Mouse (Mus musculus): ENCODE measurements around the gene Lrit2. TPM values are rescaled to one million over a fixed set of nuclear protein-coding genes. Genes with fewer than 3 reads are reported as not detected.

The Lrit2 gene
- polyA plus RNA-seq (2012; rRNA removed), result not detected in 2 replicates

GRCm38 (mm10) chr14:37067629-37068028 is at the start of gene Lrit2:
Lrit2 (plus strand) TSS chr14:37067929.
- H3K4me3 ChIP-seq (replicated peaks; ENCODE audit: extremely low read depth, low read depth, low read length), result no peak within 1 kb of the TSS
- no peaks in the 10 kb centered on the region for H3K4me1 ChIP-seq (ENCODE audit: control insufficient read depth, insufficient read depth, low read length)
- TF ChIP-seq POLR2A (IDR thresholded peaks at IDR 0.05; ENCODE audit: borderline replicate concordance, extremely low read depth, low read depth, low read length), result no peak
- no peak for TF ChIP-seq CTCF (IDR thresholded peaks at IDR 0.05; ENCODE audit: insufficient read depth, low read length)
- WGBS, result 67% methylated on average over 5 of the region's 5 CpGs
- DNase-seq, result no peak

- Histone ChIP-seq H3K4me3 (replicated peaks; ENCODE audit: extremely low read depth, low read depth, low read length) (no peak overlapping the region), H3K4me1 (ENCODE audit: control insufficient read depth, insufficient read depth, low read length) (no peaks in the 10 kb centered on the region)
- 68% methylated on average over 4 of the region's 4 CpGs for WGBS
- TF ChIP-seq CTCF (IDR thresholded peaks at IDR 0.05; ENCODE audit: insufficient read depth, low read length), result no peak
- TF ChIP-seq POLR2A (IDR thresholded peaks at IDR 0.05; ENCODE audit: borderline replicate concordance, extremely low read depth, low read depth, low read length), result no peak
- no peak for DNase-seq
These were observed 40.3 kb upstream of the Lrit2 start for GRCm38 (mm10) chr14:37027248-37027933.

DNA sequence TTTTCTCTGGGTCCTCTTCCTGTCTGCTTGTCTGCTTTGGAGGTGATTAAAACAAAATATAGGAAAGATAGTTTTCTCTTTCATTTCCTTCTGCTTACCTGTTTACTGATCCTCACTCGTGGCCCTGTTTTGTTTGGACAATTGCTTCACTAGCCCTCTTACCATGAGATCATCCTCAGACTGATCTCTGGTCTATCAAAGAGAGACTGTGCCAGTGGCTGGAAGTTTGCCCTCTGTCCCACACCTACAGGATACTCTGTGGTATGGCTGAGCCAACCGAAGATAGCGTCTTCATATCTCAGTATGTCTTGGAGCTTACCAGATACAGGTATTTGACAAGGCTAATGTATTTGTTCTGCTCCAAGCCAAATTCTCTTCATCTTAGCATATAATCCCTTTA is 39.8 kb upstream of the Lrit2 start:
- Histone ChIP-seq H3K4me1 (ENCODE audit: control insufficient read depth, insufficient read depth, low read length) (no peaks in the 10 kb centered on the region; the same call in 1 of the 2 replicates), H3K4me3 (replicated peaks; ENCODE audit: extremely low read depth, low read depth, low read length) (no peak overlapping the region)
- TF ChIP-seq CTCF (IDR thresholded peaks at IDR 0.05; ENCODE audit: insufficient read depth, low read length) (no peak), POLR2A (IDR thresholded peaks at IDR 0.05; ENCODE audit: borderline replicate concordance, extremely low read depth, low read depth, low read length) (no peak)
- WGBS, result 84% methylated on average over 3 of the region's 3 CpGs
- no peak for DNase-seq

GRCm38 (mm10) chr14:37028555-37028954 is 39.2 kb upstream of the Lrit2 start:
- DNase-seq, result no peak
- H3K4me3 ChIP-seq (replicated peaks; ENCODE audit: extremely low read depth, low read depth, low read length), result no peak overlapping the region
- WGBS, result 73% methylated on average over 3 of the region's 3 CpGs
- TF ChIP-seq CTCF (IDR thresholded peaks at IDR 0.05; ENCODE audit: insufficient read depth, low read length) (no peak), POLR2A (IDR thresholded peaks at IDR 0.05; ENCODE audit: borderline replicate concordance, extremely low read depth, low read depth, low read length) (no peak)
- no peaks in the 10 kb centered on the region; the same call in 1 of the 2 replicates for H3K4me1 ChIP-seq (ENCODE audit: control insufficient read depth, insufficient read depth, low read length)

DNA sequence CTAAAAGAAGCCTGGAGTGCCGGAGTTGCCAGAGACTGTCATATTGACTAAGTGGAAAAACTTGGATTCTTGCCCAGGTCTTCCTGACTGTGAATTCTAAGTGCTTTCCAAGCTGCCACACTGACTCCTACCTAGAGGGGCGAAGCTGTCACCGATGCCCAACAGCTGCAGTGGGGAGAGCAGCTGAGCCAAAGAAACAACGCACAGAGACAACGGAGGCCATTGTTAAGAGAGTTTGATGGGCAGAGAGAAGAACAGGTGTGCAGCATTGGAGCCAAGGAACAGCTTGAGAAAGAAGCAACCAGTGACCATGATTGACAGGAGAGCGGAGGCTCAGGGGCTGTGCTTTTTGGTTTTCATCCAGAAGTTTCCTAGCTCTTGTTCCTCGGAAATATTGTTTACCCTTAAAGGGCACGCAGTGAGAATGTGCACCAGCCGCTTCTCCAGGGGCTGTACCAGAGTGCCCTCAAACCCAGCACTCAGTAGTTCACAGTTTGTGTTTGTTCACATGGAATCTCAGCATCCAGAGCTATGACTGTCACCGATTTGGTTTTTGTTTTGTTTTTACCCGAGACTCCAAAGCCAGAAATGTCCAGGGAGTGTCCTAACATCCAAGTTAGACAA is 35.1 kb upstream of the Lrit2 start:
- 36% methylated on average over 11 of the region's 11 CpGs for WGBS
- H3K4me1 ChIP-seq (ENCODE audit: control insufficient read depth, insufficient read depth, low read length), result no peaks in the 10 kb centered on the region; the same call in 1 of the 2 replicates
- DNase-seq, result no peak
- H3K4me3 ChIP-seq (replicated peaks; ENCODE audit: extremely low read depth, low read depth, low read length), result no peak overlapping the region
- TF ChIP-seq POLR2A (IDR thresholded peaks at IDR 0.05; ENCODE audit: borderline replicate concordance, extremely low read depth, low read depth, low read length) (no peak), CTCF (IDR thresholded peaks at IDR 0.05; ENCODE audit: insufficient read depth, low read length) (no peak)

GRCm38 (mm10) chr14:37033241-37033640 is 34.5 kb upstream of the Lrit2 start:
- TF ChIP-seq CTCF (IDR thresholded peaks at IDR 0.05; ENCODE audit: insufficient read depth, low read length) (peak; percentile 99), POLR2A (IDR thresholded peaks at IDR 0.05; ENCODE audit: borderline replicate concordance, extremely low read depth, low read depth, low read length) (no peak)
- no peaks in the 10 kb centered on the region; the same call in 1 of the 2 replicates for H3K4me1 ChIP-seq (ENCODE audit: control insufficient read depth, insufficient read depth, low read length)
- 12% methylated on average over 7 of the region's 7 CpGs for WGBS
- H3K4me3 ChIP-seq (replicated peaks; ENCODE audit: extremely low read depth, low read depth, low read length), result peak overlapping the region; percentile 20
- peak; percentile 68 for DNase-seq

GRCm38 (mm10) chr14:37034432-37034831 is 33.3 kb upstream of the Lrit2 start:
- Histone ChIP-seq H3K4me3 (replicated peaks; ENCODE audit: extremely low read depth, low read depth, low read length) (no peak overlapping the region), H3K4me1 (ENCODE audit: control insufficient read depth, insufficient read depth, low read length) (no peaks in the 10 kb centered on the region; the same call in 1 of the 2 replicates)
- WGBS, result 46% methylated on average over 5 of the region's 5 CpGs
- no peak for TF ChIP-seq CTCF (IDR thresholded peaks at IDR 0.05; ENCODE audit: insufficient read depth, low read length)
- TF ChIP-seq POLR2A (IDR thresholded peaks at IDR 0.05; ENCODE audit: borderline replicate concordance, extremely low read depth, low read depth, low read length), result no peak
- no peak for DNase-seq

- 50% methylated on average over 1 of the region's 1 CpGs for WGBS
- H3K4me1 ChIP-seq (ENCODE audit: control insufficient read depth, insufficient read depth, low read length), result no peaks in the 10 kb centered on the region
- DNase-seq, result no peak
- no peak within 1 kb of the TSS for H3K4me3 ChIP-seq (replicated peaks; ENCODE audit: extremely low read depth, low read depth, low read length)
- TF ChIP-seq CTCF (IDR thresholded peaks at IDR 0.05; ENCODE audit: insufficient read depth, low read length) (no peak), POLR2A (IDR thresholded peaks at IDR 0.05; ENCODE audit: borderline replicate concordance, extremely low read depth, low read depth, low read length) (no peak)
These were observed 18.8 kb upstream of the Lrit2 start, which contains the start of gene Rgr for GRCm38 (mm10) chr14:37048914-37049410. Rgr (minus strand) TSS chr14:37048964.

DNA sequence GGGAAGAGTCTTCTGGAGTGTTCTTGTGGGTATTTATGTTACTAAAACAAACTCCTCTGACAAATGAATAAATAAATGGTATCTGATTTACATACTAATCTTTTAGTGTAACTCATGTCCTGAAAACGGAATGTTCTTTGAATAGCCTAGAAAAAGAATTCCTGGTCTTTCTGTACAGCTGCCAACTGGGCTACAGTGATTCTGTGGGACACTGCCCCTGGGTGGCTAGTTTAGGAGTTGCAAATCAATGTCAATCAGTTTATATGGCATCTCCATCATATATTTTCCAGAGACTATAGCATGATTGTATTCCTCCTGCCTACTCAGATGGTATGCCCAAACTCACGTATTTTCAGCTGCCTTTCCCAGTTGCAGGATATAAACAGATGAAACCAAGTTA is 2.9 kb upstream of the Lrit2 start:
- H3K4me3 ChIP-seq (replicated peaks; ENCODE audit: extremely low read depth, low read depth, low read length), result no peak overlapping the region
- TF ChIP-seq CTCF (IDR thresholded peaks at IDR 0.05; ENCODE audit: insufficient read depth, low read length), result no peak
- no peak for TF ChIP-seq POLR2A (IDR thresholded peaks at IDR 0.05; ENCODE audit: borderline replicate concordance, extremely low read depth, low read depth, low read length)
- H3K4me1 ChIP-seq (ENCODE audit: control insufficient read depth, insufficient read depth, low read length), result no peaks in the 10 kb centered on the region
- DNase-seq, result no peak
- WGBS, result 51% methylated on average over 2 of the region's 2 CpGs
